Mouse (Mus musculus): ENCODE measurements around the gene Ccdc103. TPM values are rescaled to one million over a fixed set of nuclear protein-coding genes. Genes with fewer than 3 reads are reported as not detected.

Ccdc103 gene
- polyA plus RNA-seq (2015; fragmentation: Illumina TruSeq; extraction: RNeasy Lipid Tissue Mini Kit (QIAGEN cat#74804); ENCODE audit: low read depth, low replicate concordance) = 4.4 TPM

GRCm38 (mm10) chr11:102880585-102881313 is at the start of gene Ccdc103, which contains the start of gene Eftud2:
Gene Ccdc103, plus strand, starts transcription at chr11:102881204.
Gene Eftud2, minus strand, starts transcription at chr11:102880985.

GRCm38 (mm10) chr11:102835549-102835948 is 45.5 kb upstream of the Ccdc103 start, which contains the start of gene Higd1b:
Gene Higd1b, plus strand, starts transcription at chr11:102835849.

GRCm38 (mm10) chr11:102884616-102885219 is 3.7 kb downstream of the Ccdc103 start, which contains the start of gene Fam187a:
Gene Fam187a, plus strand, starts transcription at chr11:102885169.

DNA sequence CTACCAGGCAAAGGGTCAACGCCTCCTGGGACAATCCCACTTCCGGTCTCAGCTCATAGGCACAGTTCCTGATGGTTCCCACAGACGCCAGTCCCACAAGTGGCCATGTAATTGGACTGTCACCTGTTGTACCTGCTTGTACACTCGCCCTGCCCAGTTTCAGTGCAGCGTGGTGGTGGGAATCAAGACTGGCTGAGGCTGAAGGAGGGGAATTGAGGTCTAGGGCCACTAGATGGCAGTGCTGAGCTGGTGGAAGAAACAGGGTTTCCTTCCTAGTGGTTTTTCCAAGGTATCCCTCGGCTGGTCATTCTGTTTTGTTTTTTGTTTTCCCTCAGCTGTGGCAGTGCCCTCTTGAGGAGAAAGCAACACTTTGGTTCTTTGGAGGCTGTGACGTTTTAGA is 19.8 kb downstream of the Ccdc103 start, which contains the start of gene Gfap:
Gfap (minus strand) TSS at position 150 of the 400 bp plus-strand sequence.

GRCm38 (mm10) chr11:102924557-102925350 is 43.8 kb downstream of the Ccdc103 start, which contains the start of gene Kif18b:
Gene Kif18b, minus strand, starts transcription at chr11:102925124.

Other genes with a start within 250 kb of the Ccdc103 start
- gene Meioc, start 217.5 kb upstream of the Ccdc103 start, polyA plus RNA-seq (2015; fragmentation: Illumina TruSeq; extraction: RNeasy Lipid Tissue Mini Kit (QIAGEN cat#74804); ENCODE audit: low read depth, low replicate concordance) = not detected
- gene Ccdc43, start 183.4 kb upstream of the Ccdc103 start, polyA plus RNA-seq (2015; fragmentation: Illumina TruSeq; extraction: RNeasy Lipid Tissue Mini Kit (QIAGEN cat#74804); ENCODE audit: low read depth, low replicate concordance) = 28.9 TPM
- gene Adam11, start 119.8 kb upstream of the Ccdc103 start, polyA plus RNA-seq (2015; fragmentation: Illumina TruSeq; extraction: RNeasy Lipid Tissue Mini Kit (QIAGEN cat#74804); ENCODE audit: low read depth, low replicate concordance) = 85.8 TPM
- gene Gjc1, start 61.5 kb upstream of the Ccdc103 start, polyA plus RNA-seq (2015; fragmentation: Illumina TruSeq; extraction: RNeasy Lipid Tissue Mini Kit (QIAGEN cat#74804); ENCODE audit: low read depth, low replicate concordance) = 6.2 TPM
- gene Higd1b, start 45.4 kb upstream of the Ccdc103 start, polyA plus RNA-seq (2015; fragmentation: Illumina TruSeq; extraction: RNeasy Lipid Tissue Mini Kit (QIAGEN cat#74804); ENCODE audit: low read depth, low replicate concordance) = 11.2 TPM
- gene Eftud2, start 219 bp upstream of the Ccdc103 start, polyA plus RNA-seq (2015; fragmentation: Illumina TruSeq; extraction: RNeasy Lipid Tissue Mini Kit (QIAGEN cat#74804); ENCODE audit: low read depth, low replicate concordance) = 80.2 TPM
- gene Fam187a, start 4.0 kb downstream of the Ccdc103 start, polyA plus RNA-seq (2015; fragmentation: Illumina TruSeq; extraction: RNeasy Lipid Tissue Mini Kit (QIAGEN cat#74804); ENCODE audit: low read depth, low replicate concordance) = 0.30 TPM
- 158 TPM for gene Gfap, start 19.7 kb downstream of the Ccdc103 start, polyA plus RNA-seq (2015; fragmentation: Illumina TruSeq; extraction: RNeasy Lipid Tissue Mini Kit (QIAGEN cat#74804); ENCODE audit: low read depth, low replicate concordance)
- 0.13 TPM for gene Kif18b, start 43.9 kb downstream of the Ccdc103 start, polyA plus RNA-seq (2015; fragmentation: Illumina TruSeq; extraction: RNeasy Lipid Tissue Mini Kit (QIAGEN cat#74804); ENCODE audit: low read depth, low replicate concordance)
- gene C1ql1, start 65.5 kb downstream of the Ccdc103 start, polyA plus RNA-seq (2015; fragmentation: Illumina TruSeq; extraction: RNeasy Lipid Tissue Mini Kit (QIAGEN cat#74804); ENCODE audit: low read depth, low replicate concordance) = 9.2 TPM
- gene Nmt1, start 147.0 kb downstream of the Ccdc103 start, polyA plus RNA-seq (2015; fragmentation: Illumina TruSeq; extraction: RNeasy Lipid Tissue Mini Kit (QIAGEN cat#74804); ENCODE audit: low read depth, low replicate concordance) = 87.5 TPM
- 42.0 TPM for gene Dcakd, start 147.1 kb downstream of the Ccdc103 start, polyA plus RNA-seq (2015; fragmentation: Illumina TruSeq; extraction: RNeasy Lipid Tissue Mini Kit (QIAGEN cat#74804); ENCODE audit: low read depth, low replicate concordance)
- 12.3 TPM for gene Plcd3, start 220.5 kb downstream of the Ccdc103 start, polyA plus RNA-seq (2015; fragmentation: Illumina TruSeq; extraction: RNeasy Lipid Tissue Mini Kit (QIAGEN cat#74804); ENCODE audit: low read depth, low replicate concordance)
- gene Acbd4, start 220.5 kb downstream of the Ccdc103 start, polyA plus RNA-seq (2015; fragmentation: Illumina TruSeq; extraction: RNeasy Lipid Tissue Mini Kit (QIAGEN cat#74804); ENCODE audit: low read depth, low replicate concordance) = 55.3 TPM
- 34.8 TPM for gene Hexim1, start 235.0 kb downstream of the Ccdc103 start, polyA plus RNA-seq (2015; fragmentation: Illumina TruSeq; extraction: RNeasy Lipid Tissue Mini Kit (QIAGEN cat#74804); ENCODE audit: low read depth, low replicate concordance)